Comparison of ENCODE assay signal across 20 mouse cellular contexts in the genomic region with DNA sequence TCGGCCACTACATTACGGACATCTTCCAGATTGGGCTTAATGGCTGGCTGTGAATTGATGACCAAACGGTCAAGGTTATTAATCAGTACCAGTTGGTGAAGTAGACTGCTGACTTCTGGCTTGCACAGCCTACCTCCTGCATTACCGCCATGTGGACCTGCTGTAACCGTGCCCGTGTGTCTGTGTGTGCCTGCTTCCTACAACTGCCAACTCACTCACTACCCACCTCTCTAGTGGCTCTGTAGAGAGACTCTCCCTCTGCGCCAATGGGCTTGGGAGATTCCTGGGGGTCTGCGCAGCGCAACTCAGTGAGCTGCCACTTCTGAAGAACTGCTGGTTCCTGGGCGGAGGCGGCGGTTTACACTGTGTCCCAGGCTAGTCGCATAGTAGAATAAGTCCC.
"Had no signal": no experiment of that assay in that cellular context is flagged by ENCODE, and none has a peak within 500 bp of the region (broad histone marks: within the 10 kb centered on the region; RNA-seq: fewer than 3 reads in every experiment).

No protein-coding gene starts in this region.

- H3K36me3 ChIP-seq: limb, embryonic 12.5 days; limb, embryonic 15.5 days; midbrain, embryonic 12.5 days; midbrain, embryonic 15.5 days; neural tube, embryonic 12.5 days; neural tube, embryonic 15.5 days had no signal

- H3K4me1 ChIP-seq: midbrain, embryonic 12.5 days; midbrain, embryonic 15.5 days; neural tube, embryonic 12.5 days; neural tube, embryonic 15.5 days had no signal

- H3K9me3 ChIP-seq: limb, embryonic 15.5 days; midbrain, embryonic 12.5 days; midbrain, embryonic 15.5 days; neural tube, embryonic 12.5 days; neural tube, embryonic 15.5 days had no signal

- DNase-seq: kidney, postnatal 10 days; kidney, postnatal 36 days; left cerebral cortex, postnatal 4 days; liver, postnatal 0 days; lung, embryonic 14.5 days; right cerebral cortex, adult 18-20 months; right cerebral cortex, postnatal 14 days; right cerebral cortex, postnatal 4 days; thymus, adult 18-20 months; thymus, postnatal 36 days had no signal

- H3K27ac ChIP-seq: limb, embryonic 12.5 days; limb, embryonic 15.5 days; liver, embryonic 14.5 days; macrophage; midbrain, embryonic 12.5 days; midbrain, embryonic 15.5 days; neural tube, embryonic 12.5 days; neural tube, embryonic 15.5 days had no signal

- ATAC-seq: liver, postnatal 0 days; lung, postnatal 0 days; midbrain, embryonic 15.5 days had no signal

- H3K27me3 ChIP-seq: limb, embryonic 12.5 days; limb, embryonic 15.5 days; midbrain, embryonic 12.5 days; midbrain, embryonic 15.5 days; neural tube, embryonic 12.5 days; neural tube, embryonic 15.5 days had no signal

- H3K4me3 ChIP-seq: limb, embryonic 12.5 days; limb, embryonic 15.5 days; midbrain, embryonic 12.5 days; midbrain, embryonic 15.5 days; neural tube, embryonic 12.5 days; neural tube, embryonic 15.5 days had no signal

- H3K9ac ChIP-seq: limb, embryonic 12.5 days; limb, embryonic 15.5 days; liver, embryonic 14.5 days; liver, postnatal 0 days; lung, embryonic 14.5 days; midbrain, embryonic 12.5 days; midbrain, embryonic 15.5 days; neural tube, embryonic 12.5 days; neural tube, embryonic 15.5 days had no signal

- H3K4me2 ChIP-seq: limb, embryonic 12.5 days; limb, embryonic 15.5 days; liver, embryonic 11.5 days; lung, embryonic 14.5 days; midbrain, embryonic 12.5 days; midbrain, embryonic 15.5 days; neural tube, embryonic 12.5 days; neural tube, embryonic 15.5 days had no signal
